Mouse (Mus musculus): ENCODE measurements at regions not wholly inside any gene's neighbourhood (a gene's known extent, or its start where the extent isn't known, plus 50 kb on each side); places are given as distances from the start of the nearest gene placed in this dataset.

- no peaks in the 10 kb centered on the region for H3K27me3 ChIP-seq (ENCODE audit: insufficient read depth, low read length)
- H3K4me1 ChIP-seq (ENCODE audit: insufficient read depth, low read length): no peaks in the 10 kb centered on the region
- WGBS: 88% methylated on average over 2 of the region's 2 CpGs
- no peak overlapping the region for H3K4me3 ChIP-seq (ENCODE audit: low read length)
- no peaks in the 10 kb centered on the region for H3K36me3 ChIP-seq (ENCODE audit: insufficient read depth, low read length)
- ATAC-seq: no peak
- no peak for TF ChIP-seq CTCF (IDR thresholded peaks at IDR 0.05; ENCODE audit: low read depth)
- H3K9me3 ChIP-seq (ENCODE audit: low read length): no peaks in the 10 kb centered on the region
- H3K9ac ChIP-seq (replicated peaks; ENCODE audit: low read length): no peak overlapping the region
- no peak overlapping the region for H3K4me2 ChIP-seq (ENCODE audit: low read depth, low read length)
- DNase-seq (ENCODE audit: low spot score): no peak
- H3K27ac ChIP-seq: no peak overlapping the region
Measured at GRCm38 (mm10) chr11:18563011-18563410, 455.8 kb downstream of the Meis1 start.

GRCm38 (mm10) chr11:18558665-18559064 lies 460.1 kb downstream of the Meis1 start:
- Histone ChIP-seq H3K36me3 (ENCODE audit: insufficient read depth, low read length) (no peaks in the 10 kb centered on the region), H3K4me2 (ENCODE audit: low read depth, low read length) (no peak overlapping the region), H3K9me3 (ENCODE audit: low read length) (no peaks in the 10 kb centered on the region), H3K4me3 (ENCODE audit: low read length) (no peak overlapping the region), H3K27ac (no peak overlapping the region), H3K4me1 (ENCODE audit: insufficient read depth, low read length) (no peaks in the 10 kb centered on the region), H3K27me3 (ENCODE audit: insufficient read depth, low read length) (no peaks in the 10 kb centered on the region), H3K9ac (replicated peaks; ENCODE audit: low read length) (no peak overlapping the region)
- 32% methylated on average over 4 of the region's 4 CpGs for WGBS
- DNase-seq (ENCODE audit: low spot score): no peak
- no peak for TF ChIP-seq CTCF (IDR thresholded peaks at IDR 0.05; ENCODE audit: low read depth)
- no peak for ATAC-seq

- H3K9me3 ChIP-seq (ENCODE audit: low read length): no peaks in the 10 kb centered on the region
- no peak overlapping the region for H3K9ac ChIP-seq (replicated peaks; ENCODE audit: low read length)
- no peaks in the 10 kb centered on the region for H3K27me3 ChIP-seq (ENCODE audit: insufficient read depth, low read length)
- H3K27ac ChIP-seq: no peak overlapping the region
- H3K4me2 ChIP-seq (ENCODE audit: low read depth, low read length): no peak overlapping the region
- no peak for ATAC-seq
- H3K36me3 ChIP-seq (ENCODE audit: insufficient read depth, low read length): no peaks in the 10 kb centered on the region
- DNase-seq (ENCODE audit: low spot score): no peak
- 68% methylated on average over 2 of the region's 2 CpGs for WGBS
- no peak for TF ChIP-seq CTCF (IDR thresholded peaks at IDR 0.05; ENCODE audit: low read depth)
- no peaks in the 10 kb centered on the region for H3K4me1 ChIP-seq (ENCODE audit: insufficient read depth, low read length)
- H3K4me3 ChIP-seq (ENCODE audit: low read length): no peak overlapping the region
Measured at GRCm38 (mm10) chr11:18535592-18535857, 483.3 kb downstream of the Meis1 start.

- Histone ChIP-seq H3K9ac (replicated peaks; ENCODE audit: low read length) (no peak overlapping the region), H3K27me3 (ENCODE audit: insufficient read depth, low read length) (no peaks in the 10 kb centered on the region), H3K4me1 (ENCODE audit: insufficient read depth, low read length) (no peaks in the 10 kb centered on the region), H3K4me2 (ENCODE audit: low read depth, low read length) (no peak overlapping the region), H3K9me3 (ENCODE audit: low read length) (no peaks in the 10 kb centered on the region), H3K4me3 (ENCODE audit: low read length) (no peak overlapping the region), H3K36me3 (ENCODE audit: insufficient read depth, low read length) (no peaks in the 10 kb centered on the region), H3K27ac (no peak overlapping the region)
- ATAC-seq (no peak), DNase-seq (ENCODE audit: low spot score) (no peak)
- TF ChIP-seq CTCF (IDR thresholded peaks at IDR 0.05; ENCODE audit: low read depth): no peak
- 57% methylated on average over 7 of the region's 7 CpGs for WGBS
Measured at GRCm38 (mm10) chr11:18534807-18535591, 483.8 kb downstream of the Meis1 start.

- no peak overlapping the region for H3K27ac ChIP-seq
- no peak overlapping the region for H3K4me2 ChIP-seq (ENCODE audit: low read depth, low read length)
- no peak overlapping the region for H3K4me3 ChIP-seq (ENCODE audit: low read length)
- H3K27me3 ChIP-seq (ENCODE audit: insufficient read depth, low read length): no peaks in the 10 kb centered on the region
- ATAC-seq: no peak
- 63% methylated on average over 2 of the region's 2 CpGs for WGBS
- no peaks in the 10 kb centered on the region for H3K4me1 ChIP-seq (ENCODE audit: insufficient read depth, low read length)
- no peak for TF ChIP-seq CTCF (IDR thresholded peaks at IDR 0.05; ENCODE audit: low read depth)
- H3K36me3 ChIP-seq (ENCODE audit: insufficient read depth, low read length): no peaks in the 10 kb centered on the region
- DNase-seq (ENCODE audit: low spot score): no peak
- H3K9ac ChIP-seq (replicated peaks; ENCODE audit: low read length): no peak overlapping the region
- H3K9me3 ChIP-seq (ENCODE audit: low read length): no peaks in the 10 kb centered on the region
Measured at GRCm38 (mm10) chr11:18531264-18532110, 487.3 kb downstream of the Meis1 start.

GRCm38 (mm10) chr11:18528568-18528967 lies 490.2 kb downstream of the Meis1 start:
- no peak for ATAC-seq
- WGBS: 70% methylated on average over 4 of the region's 4 CpGs
- Histone ChIP-seq H3K27ac (no peak overlapping the region), H3K27me3 (ENCODE audit: insufficient read depth, low read length) (no peaks in the 10 kb centered on the region), H3K4me1 (ENCODE audit: insufficient read depth, low read length) (no peaks in the 10 kb centered on the region), H3K9ac (replicated peaks; ENCODE audit: low read length) (no peak overlapping the region), H3K4me3 (ENCODE audit: low read length) (no peak overlapping the region), H3K36me3 (ENCODE audit: insufficient read depth, low read length) (no peaks in the 10 kb centered on the region), H3K4me2 (ENCODE audit: low read depth, low read length) (no peak overlapping the region), H3K9me3 (ENCODE audit: low read length) (no peaks in the 10 kb centered on the region)
- TF ChIP-seq CTCF (IDR thresholded peaks at IDR 0.05; ENCODE audit: low read depth): no peak
- no peak for DNase-seq (ENCODE audit: low spot score)
